Mouse (Mus musculus): Measurements from ENCODE around the gene Cass4.

Cass4 gene

GRCm38 (mm10) chr2:172481654-172482385 is 88.2 kb downstream of the Cass4 start:
- no peak for DNase-seq (ENCODE audit: low read depth, low spot score)
